Mouse (Mus musculus): ENCODE measurements at regions not wholly inside any gene's neighbourhood (a gene's known extent, or its start where the extent isn't known, plus 50 kb on each side); places are given as distances from the start of the nearest gene placed in this dataset.

DNA sequence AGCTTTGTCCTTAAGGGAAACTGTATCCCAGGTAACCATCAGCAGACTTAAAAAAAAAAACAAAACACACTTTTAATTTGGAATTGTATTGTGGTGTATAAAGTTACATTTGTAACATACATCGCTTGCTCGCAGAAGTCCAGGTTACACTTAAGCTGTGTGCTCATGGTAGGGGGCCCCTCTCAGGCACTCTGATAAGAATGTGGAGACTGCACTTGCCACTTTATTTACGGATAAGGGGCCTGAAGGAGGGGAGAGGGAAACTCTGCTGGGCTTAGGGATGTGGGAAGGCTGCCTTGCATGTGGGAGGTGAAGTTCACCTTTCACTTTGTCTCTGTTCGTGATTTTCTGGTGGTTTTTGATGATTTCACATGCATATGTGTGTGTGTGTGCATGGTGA is 58.7 kb downstream of the Ccdc185 start:
- no peak for DNase-seq (ENCODE audit: low read depth, low spot score)

DNA sequence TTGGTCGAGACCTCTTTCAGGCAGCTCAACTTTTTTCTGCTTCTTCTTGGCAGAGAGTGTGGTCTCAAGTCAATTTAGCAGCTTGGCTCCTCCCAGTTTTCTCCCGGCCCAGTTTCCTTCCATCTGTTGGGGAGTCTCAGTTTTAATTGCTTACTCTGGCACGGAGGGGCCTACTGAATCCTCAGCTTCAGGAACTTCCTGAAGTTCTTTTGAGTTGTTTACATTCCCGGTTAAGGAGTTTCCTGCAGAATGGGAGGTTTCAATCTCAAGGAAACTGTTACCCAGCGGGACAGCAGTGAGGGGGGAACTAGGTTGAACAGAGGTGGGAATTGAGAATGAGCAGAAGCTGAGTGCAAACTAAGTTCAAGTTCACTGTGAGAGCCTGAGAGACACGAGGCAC is 59.2 kb downstream of the Ccdc185 start:
- DNase-seq (ENCODE audit: low read depth, low spot score): no peak

DNA sequence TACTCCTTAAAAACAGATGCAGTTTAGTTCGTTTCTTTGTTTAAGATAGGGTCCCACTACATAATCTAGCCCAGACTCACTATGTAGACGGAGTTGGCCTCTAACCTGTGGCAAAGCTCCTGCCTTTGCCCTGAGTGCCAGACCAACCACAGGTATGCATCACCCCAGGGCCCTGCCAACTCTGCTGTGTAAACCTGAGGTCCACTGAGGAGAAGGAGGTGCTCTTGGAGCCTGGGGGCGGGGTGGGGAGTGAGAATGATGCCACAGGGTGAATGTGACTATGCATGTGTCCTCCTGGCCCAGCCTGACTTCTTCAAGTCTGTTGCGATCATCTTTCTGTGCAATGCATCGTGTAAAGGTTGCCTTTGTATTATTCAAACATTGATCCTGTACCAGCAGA is 61.8 kb downstream of the Ccdc185 start:
- no peak for DNase-seq (ENCODE audit: low read depth, low spot score)

DNA sequence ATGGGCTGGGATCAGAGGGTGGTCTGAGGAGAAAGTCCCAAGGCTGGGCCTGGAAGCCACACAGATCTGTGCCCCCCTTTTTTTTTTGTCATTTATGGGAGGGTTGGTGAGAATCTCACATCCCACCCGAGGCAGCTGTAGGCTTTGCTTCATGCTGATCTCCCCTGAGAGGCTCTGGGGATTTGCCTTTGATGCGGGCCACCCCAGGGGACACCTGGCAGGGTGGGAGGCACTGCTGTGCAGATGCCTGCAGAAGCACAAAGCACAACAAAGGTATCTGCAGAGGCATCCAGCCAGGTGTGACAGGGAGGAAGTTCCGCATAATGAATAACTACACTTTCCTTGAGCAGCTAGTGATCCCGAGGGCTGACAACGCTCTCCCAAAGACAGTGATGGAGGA is 62.7 kb downstream of the Ccdc185 start:
- no peak for DNase-seq (ENCODE audit: low read depth, low spot score)

DNA sequence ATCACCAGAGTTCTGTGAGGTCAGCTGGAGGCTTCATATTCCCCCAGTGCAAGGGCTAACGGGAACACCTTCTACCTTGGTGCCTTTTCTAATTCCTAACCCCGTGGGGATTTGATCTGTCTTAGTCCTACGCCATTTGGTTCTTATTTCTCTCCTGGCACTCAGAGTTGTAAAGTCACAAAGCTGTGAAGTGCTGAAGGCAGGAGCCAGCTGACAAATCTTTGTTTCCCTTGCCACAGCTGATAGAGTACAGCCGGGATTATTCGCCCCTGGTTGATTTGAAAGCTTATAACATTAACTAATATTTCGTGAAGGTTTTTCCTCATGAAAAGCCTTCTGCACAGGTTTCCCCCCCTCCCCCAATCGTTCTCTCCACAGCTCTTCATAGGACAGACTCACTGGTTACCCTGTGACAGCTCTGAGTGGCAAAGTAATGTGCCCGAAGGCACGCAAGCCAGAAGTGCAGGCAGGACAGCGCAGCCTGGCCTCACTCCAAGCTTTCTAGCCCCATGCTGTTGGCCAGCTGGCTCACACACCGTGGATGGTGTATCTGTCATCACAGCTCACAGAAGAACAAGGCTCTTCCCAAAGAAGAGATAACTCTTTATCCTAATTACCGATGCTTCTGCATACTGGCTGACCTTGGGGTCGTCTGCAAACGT is 66.3 kb downstream of the Ccdc185 start:
- DNase-seq (ENCODE audit: low read depth, low spot score): peak; percentile 19

Measured in retina, postnatal 7 days (tissue).